Mouse (Mus musculus): ENCODE measurements around the gene Acad12. TPM values are rescaled to one million over a fixed set of nuclear protein-coding genes. Genes with fewer than 3 reads are reported as not detected.

Gene Acad12
- polyA plus RNA-seq, 1 experiment from 2014 or later = 3.5 TPM

DNA sequence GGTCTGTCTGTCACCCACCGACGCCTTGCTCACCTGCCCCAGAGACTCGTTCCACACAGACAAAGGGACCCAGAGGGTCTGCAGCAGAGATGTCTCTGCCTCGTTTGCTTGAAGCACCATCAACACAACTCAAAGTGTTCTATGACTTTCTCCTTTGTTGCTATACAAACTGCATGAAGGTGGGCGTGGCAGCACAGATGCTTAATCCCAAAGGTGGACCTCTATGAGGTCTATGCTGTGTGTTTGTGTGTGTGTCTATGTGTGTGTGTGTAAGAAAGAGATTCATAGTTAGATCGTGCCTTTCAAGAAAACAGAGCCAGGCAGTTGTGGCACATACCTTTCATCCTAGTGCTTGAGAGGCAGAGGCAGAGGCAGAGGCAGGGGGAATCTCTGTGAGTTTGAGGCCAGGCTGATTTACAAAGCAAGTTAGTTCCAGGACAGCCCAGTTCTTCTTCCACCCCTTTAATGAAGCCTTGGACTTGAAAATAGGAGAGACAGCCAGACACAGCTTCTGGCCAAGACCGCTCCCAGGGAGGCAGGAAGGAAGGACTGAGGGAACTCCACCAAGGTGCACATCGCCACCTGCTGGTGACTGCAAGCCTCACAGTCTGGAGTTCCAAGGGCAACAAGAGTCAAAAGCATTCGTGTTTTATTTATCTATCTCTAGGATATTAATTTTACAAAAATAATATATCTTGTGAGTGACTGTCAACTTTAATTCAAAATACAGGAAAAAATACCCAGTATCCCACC lies 17.0 kb downstream of the Acad12 start:
- H3K4me2 ChIP-seq (replicated peaks; ENCODE audit: low read depth) = peak overlapping the region; percentile 41; the same call in 1 of the 2 replicates
- WGBS = 30% methylated on average over 9 of the region's 9 CpGs

DNA sequence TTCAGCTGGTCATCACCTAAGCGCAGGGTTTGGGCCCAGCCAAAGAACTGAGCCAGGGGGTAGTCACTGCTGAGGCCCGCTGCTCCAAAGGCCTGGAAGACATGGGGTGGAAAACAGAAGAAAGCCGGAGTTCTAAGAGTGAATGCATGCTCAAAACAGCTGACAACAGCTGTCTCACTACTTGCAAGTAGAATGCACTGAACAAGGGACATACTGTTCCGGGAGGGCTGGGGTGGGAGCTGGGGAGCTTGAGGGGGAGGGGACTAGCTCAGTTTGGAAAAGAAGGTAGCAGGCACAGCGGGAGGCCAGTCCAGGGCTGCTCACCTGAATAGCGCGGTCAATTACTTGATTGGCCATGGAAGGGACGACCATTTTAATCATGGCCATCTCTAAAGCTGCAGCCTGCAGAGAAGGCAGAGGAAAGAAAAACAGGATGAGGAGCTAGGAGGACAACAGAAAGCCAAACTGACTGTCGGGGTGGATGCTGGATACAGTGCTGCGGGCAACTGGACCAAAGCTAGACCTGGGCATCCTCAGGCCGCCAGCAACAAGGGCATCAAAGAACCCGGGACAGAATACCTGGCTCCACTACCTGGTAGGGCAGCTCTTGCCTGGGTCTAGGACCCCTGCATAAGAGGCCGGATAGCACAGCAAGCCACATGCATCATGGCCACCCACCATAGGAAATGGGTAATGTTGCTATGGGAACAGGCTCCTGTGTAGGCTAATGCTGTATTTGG lies 19.7 kb downstream of the Acad12 start:
- peaks cover 3% of the 10 kb centered on the region; the same call in 1 of the 2 replicates for H3K4me1 ChIP-seq (replicated peaks; ENCODE audit: control insufficient read depth, insufficient read depth, low read length)
- H3K36me3 ChIP-seq (ENCODE audit: control insufficient read depth, insufficient read depth) = no peaks in the 10 kb centered on the region
- no peaks in the 10 kb centered on the region for H3K9me3 ChIP-seq (ENCODE audit: control insufficient read depth)
- peak overlapping the region; percentile 41; the same call in 1 of the 2 replicates for H3K27ac ChIP-seq (ENCODE audit: low read depth, low read length)
- 73% methylated on average over 13 of the region's 13 CpGs for WGBS
- ATAC-seq = no peak
- no peak overlapping the region for H3K9ac ChIP-seq (ENCODE audit: low read depth, low read length)
- no peak overlapping the region for H3K4me2 ChIP-seq (replicated peaks; ENCODE audit: low read depth)
- no peaks in the 10 kb centered on the region for H3K27me3 ChIP-seq (replicated peaks; ENCODE audit: control insufficient read depth, insufficient read depth, low read length)
- no peak for TF ChIP-seq CTCF (IDR thresholded peaks at IDR 0.05; ENCODE audit: low read depth)
- no peak overlapping the region for H3K4me3 ChIP-seq (ENCODE audit: low read depth, low read length)

More for the DNA sequence above, 17.0 kb downstream of the Acad12 start:
- no peaks in the 10 kb centered on the region for H3K9me3 ChIP-seq (ENCODE audit: control insufficient read depth)
- H3K4me3 ChIP-seq (ENCODE audit: low read depth, low read length) = no peak overlapping the region
- no peaks in the 10 kb centered on the region; the same call in 1 of the 2 replicates for H3K4me1 ChIP-seq (replicated peaks; ENCODE audit: control insufficient read depth, insufficient read depth, low read length)
- no peak overlapping the region for H3K27ac ChIP-seq (ENCODE audit: low read depth, low read length)
- 0 out of 2 replicates have a peak, but pooled peaks have one; percentile 30 for ATAC-seq
- H3K27me3 ChIP-seq (replicated peaks; ENCODE audit: control insufficient read depth, insufficient read depth, low read length) = no peaks in the 10 kb centered on the region
- peak; percentile 99 for TF ChIP-seq CTCF (IDR thresholded peaks at IDR 0.05; ENCODE audit: low read depth)
- no peaks in the 10 kb centered on the region for H3K36me3 ChIP-seq (ENCODE audit: control insufficient read depth, insufficient read depth)
- no peak overlapping the region for H3K9ac ChIP-seq (ENCODE audit: low read depth, low read length)

DNA sequence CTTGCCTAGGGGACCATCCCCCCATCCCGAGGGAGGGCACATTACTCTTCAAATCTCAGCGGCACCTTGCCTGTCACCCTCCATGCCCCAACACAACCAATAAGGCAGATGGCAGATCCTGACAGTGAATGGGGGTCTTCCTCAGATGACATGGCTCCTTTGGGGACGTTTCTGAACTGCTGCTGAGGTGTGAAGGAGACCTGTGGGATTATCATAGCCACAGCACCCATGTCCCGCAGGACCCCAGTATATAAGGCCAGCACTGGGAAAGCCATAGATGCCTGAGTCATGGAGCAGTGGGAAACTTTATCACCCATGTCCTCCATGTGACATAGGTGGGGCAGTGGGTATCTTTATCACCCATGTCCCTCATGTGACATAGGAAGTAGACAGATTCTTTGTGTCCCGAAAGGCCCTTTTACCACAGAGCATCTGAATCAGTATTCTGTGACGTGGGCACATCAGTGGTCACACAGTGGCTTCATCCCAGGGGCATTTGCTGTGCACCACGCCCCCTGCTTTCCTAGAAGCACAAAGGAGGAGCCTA lies 20.7 kb downstream of the Acad12 start:
- ATAC-seq = peak; percentile 34; the same call in 1 of the 2 replicates
- peak overlapping the region; percentile 41 for H3K27ac ChIP-seq (ENCODE audit: low read depth, low read length)
- 79% methylated on average over 7 of the region's 7 CpGs for WGBS
- no peaks in the 10 kb centered on the region for H3K27me3 ChIP-seq (replicated peaks; ENCODE audit: control insufficient read depth, insufficient read depth, low read length)
- no peak for TF ChIP-seq CTCF (IDR thresholded peaks at IDR 0.05; ENCODE audit: low read depth)
- peaks cover 3% of the 10 kb centered on the region; the same call in 1 of the 2 replicates for H3K4me1 ChIP-seq (replicated peaks; ENCODE audit: control insufficient read depth, insufficient read depth, low read length)
- H3K9ac ChIP-seq (ENCODE audit: low read depth, low read length) = no peak overlapping the region
- H3K9me3 ChIP-seq (ENCODE audit: control insufficient read depth) = no peaks in the 10 kb centered on the region
- H3K36me3 ChIP-seq (ENCODE audit: control insufficient read depth, insufficient read depth) = no peaks in the 10 kb centered on the region
- H3K4me2 ChIP-seq (replicated peaks; ENCODE audit: low read depth) = no peak overlapping the region
- H3K4me3 ChIP-seq (ENCODE audit: low read depth, low read length) = no peak overlapping the region

DNA sequence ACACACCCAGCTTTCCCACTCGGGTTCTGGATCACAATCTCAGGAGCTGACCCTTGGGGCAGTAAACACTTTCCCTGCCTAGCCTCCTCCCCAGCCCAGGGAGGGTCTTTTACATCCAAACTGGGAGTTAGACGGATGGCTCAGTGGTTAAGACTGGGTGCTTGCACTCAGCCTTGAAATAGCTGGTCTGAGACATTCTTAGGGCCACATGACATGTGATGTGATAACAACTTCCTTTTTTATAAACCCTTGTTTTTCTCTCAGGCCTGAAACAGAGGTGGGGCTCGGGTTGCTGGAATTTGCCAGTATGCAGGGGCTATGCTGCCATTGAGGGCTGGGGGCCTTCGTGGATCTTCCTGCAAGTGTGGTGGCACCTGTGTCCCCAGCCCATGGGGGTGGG lies 21.4 kb downstream of the Acad12 start:
- WGBS = 66% methylated on average over 4 of the region's 4 CpGs

DNA sequence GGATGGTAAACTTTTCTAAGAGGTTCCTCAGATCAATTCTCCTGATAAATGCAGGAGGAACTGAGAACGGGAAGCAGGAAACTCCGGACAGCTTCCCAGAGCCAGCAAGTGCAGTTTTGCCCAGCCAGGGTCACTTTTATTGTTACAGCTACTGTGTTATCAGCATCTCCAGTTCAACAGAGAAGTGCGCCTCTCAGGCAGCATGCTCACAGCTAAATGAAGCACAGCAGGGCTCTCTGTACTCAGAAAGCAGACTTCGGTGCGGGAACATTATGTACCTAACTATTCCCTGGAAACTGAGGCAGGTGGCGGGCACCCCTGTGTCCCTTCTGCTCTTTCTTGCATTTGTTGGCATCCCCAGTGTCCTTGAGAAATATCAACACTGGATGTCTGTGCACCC lies 22.5 kb downstream of the Acad12 start:
- TF ChIP-seq CTCF (IDR thresholded peaks at IDR 0.05; ENCODE audit: low read depth) = no peak
- no peak overlapping the region for H3K9ac ChIP-seq (ENCODE audit: low read depth, low read length)
- H3K4me1 ChIP-seq (replicated peaks; ENCODE audit: control insufficient read depth, insufficient read depth, low read length) = peaks cover 3% of the 10 kb centered on the region; the same call in 1 of the 2 replicates
- no peaks in the 10 kb centered on the region for H3K36me3 ChIP-seq (ENCODE audit: control insufficient read depth, insufficient read depth)
- no peaks in the 10 kb centered on the region for H3K9me3 ChIP-seq (ENCODE audit: control insufficient read depth)
- no peak for ATAC-seq
- WGBS = 53% methylated on average over 6 of the region's 6 CpGs
- no peaks in the 10 kb centered on the region for H3K27me3 ChIP-seq (replicated peaks; ENCODE audit: control insufficient read depth, insufficient read depth, low read length)
- 0 out of 2 replicates have a peak overlapping the region, but pooled peaks have one; percentile 7 for H3K27ac ChIP-seq (ENCODE audit: low read depth, low read length)
- no peak overlapping the region for H3K4me3 ChIP-seq (ENCODE audit: low read depth, low read length)
- H3K4me2 ChIP-seq (replicated peaks; ENCODE audit: low read depth) = no peak overlapping the region

More for the DNA sequence above, 21.4 kb downstream of the Acad12 start:
- TF ChIP-seq CTCF (IDR thresholded peaks at IDR 0.05; ENCODE audit: low read depth) = no peak
- H3K9me3 ChIP-seq (ENCODE audit: control insufficient read depth) = no peaks in the 10 kb centered on the region
- H3K36me3 ChIP-seq (ENCODE audit: control insufficient read depth, insufficient read depth) = no peaks in the 10 kb centered on the region
- no peak overlapping the region for H3K9ac ChIP-seq (ENCODE audit: low read depth, low read length)
- no peaks in the 10 kb centered on the region for H3K27me3 ChIP-seq (replicated peaks; ENCODE audit: control insufficient read depth, insufficient read depth, low read length)
- ATAC-seq = no peak
- peaks cover 3% of the 10 kb centered on the region for H3K4me1 ChIP-seq (replicated peaks; ENCODE audit: control insufficient read depth, insufficient read depth, low read length)
- H3K4me3 ChIP-seq (ENCODE audit: low read depth, low read length) = no peak overlapping the region
- H3K27ac ChIP-seq (ENCODE audit: low read depth, low read length) = no peak overlapping the region
- H3K4me2 ChIP-seq (replicated peaks; ENCODE audit: low read depth) = no peak overlapping the region

DNA sequence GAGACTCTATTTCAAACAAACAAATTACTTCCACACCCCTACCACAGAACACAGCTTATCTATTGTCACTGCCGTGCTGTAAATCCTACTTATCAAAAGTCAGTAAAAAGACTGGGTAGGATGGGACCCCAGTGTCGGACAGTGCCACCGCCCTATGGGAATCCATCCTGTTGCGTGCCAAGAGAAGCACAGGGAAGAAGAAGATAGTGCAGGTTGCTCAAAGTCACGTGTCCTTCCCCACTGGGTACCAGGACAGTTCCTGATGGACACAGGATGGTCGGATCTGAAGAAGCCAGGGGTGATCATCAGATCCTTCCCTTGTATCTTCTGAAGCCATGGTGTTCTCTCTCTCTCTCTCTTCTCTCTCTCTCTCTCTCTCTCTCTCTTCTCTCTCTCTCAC lies 23.0 kb downstream of the Acad12 start:
- WGBS = 44% methylated on average over 6 of the region's 6 CpGs
- no peaks in the 10 kb centered on the region for H3K9me3 ChIP-seq (ENCODE audit: control insufficient read depth)
- no peak for ATAC-seq

More for the DNA sequence above, 23.0 kb downstream of the Acad12 start:
- Histone ChIP-seq H3K4me2 (replicated peaks; ENCODE audit: low read depth) (no peak overlapping the region), H3K27me3 (replicated peaks; ENCODE audit: control insufficient read depth, insufficient read depth, low read length) (no peaks in the 10 kb centered on the region), H3K4me3 (ENCODE audit: low read depth, low read length) (no peak overlapping the region), H3K27ac (ENCODE audit: low read depth, low read length) (no peak overlapping the region), H3K36me3 (ENCODE audit: control insufficient read depth, insufficient read depth) (no peaks in the 10 kb centered on the region), H3K4me1 (replicated peaks; ENCODE audit: control insufficient read depth, insufficient read depth, low read length) (peaks cover 3% of the 10 kb centered on the region; the same call in 1 of the 2 replicates), H3K9ac (ENCODE audit: low read depth, low read length) (no peak overlapping the region)
- no peak for TF ChIP-seq CTCF (IDR thresholded peaks at IDR 0.05; ENCODE audit: low read depth)
